Mouse (Mus musculus) liver, adult 2 months (tissue): ENCODE measurements at regions not wholly inside any gene's neighbourhood (a gene's known extent, or its start where the extent isn't known, plus 50 kb on each side); places are given as distances from the start of the nearest gene placed in this dataset.

Experiments used
- DNase-seq: peaks from one replicate; pipeline ENCODE4 v3.0.0-alpha.2; 2011; ENCODE audit warnings: low read depth, low spot score; ENCODE audit errors: extremely low read depth
- H3K27ac ChIP-seq: fragments of 200-500 bp; replicated peaks from 2 replicates; pipeline ENCODE4 v1.5.1; 2012; ENCODE audit warnings: low read depth, mild to moderate bottlenecking, control low read depth, inconsistent platforms, low read length; ENCODE audit not compliant: insufficient read depth
- H3K27me3 ChIP-seq: fragments of 200-500 bp; 2 replicates; pipeline ENCODE4 v1.6.1; 2012; ENCODE audit warnings: mild to moderate bottlenecking, moderate library complexity, low read length, inconsistent platforms; ENCODE audit not compliant: control insufficient read depth, insufficient read depth
- H3K36me3 ChIP-seq: fragments of 200-500 bp; 2 replicates; pipeline ENCODE4 v1.6.1; 2012; ENCODE audit warnings: low read length, inconsistent platforms; ENCODE audit not compliant: control insufficient read depth, insufficient read depth
- H3K4me1 ChIP-seq: fragments of 200-500 bp; 2 replicates; pipeline ENCODE4 v1.6.1; 2011; ENCODE audit warnings: low read length; ENCODE audit not compliant: control insufficient read depth, insufficient read depth
- H3K4me3 ChIP-seq: fragments of 200-500 bp; 2 replicates; pipeline ENCODE4 v1.5.1; 2011; ENCODE audit warnings: low read depth, mild to moderate bottlenecking, control low read depth, low read length, moderate library complexity; ENCODE audit not compliant: insufficient read depth
- H3K79me2 ChIP-seq: fragments of 200-500 bp; 2 replicates; pipeline ENCODE4 v1.6.1; 2012; ENCODE audit warnings: inconsistent platforms, mild to moderate bottlenecking, low read length, moderate library complexity; ENCODE audit not compliant: control insufficient read depth, insufficient read depth
- H3K9ac ChIP-seq: fragments of 200-500 bp; 2 replicates; pipeline ENCODE4 v1.6.1; 2012; ENCODE audit warnings: low read depth, mild to moderate bottlenecking, control low read depth, inconsistent platforms, low read length
- CTCF ChIP-seq: fragments of 200-500 bp; IDR thresholded peaks from 2 replicates; pipeline ENCODE4 v1.5.1; 2011; ENCODE audit warnings: low read depth, low read length, control low read depth
- POLR2A ChIP-seq: fragments of 200-500 bp; IDR thresholded peaks from 2 replicates; pipeline ENCODE4 v1.6.1; 2011; ENCODE audit warnings: low read length, control low read depth; ENCODE audit not compliant: insufficient read depth; ENCODE audit errors: extremely low read depth
- WGBS: fragments of 180-500 bp; shearing (Covaris S2); methylation state at CpG from one replicate; pipeline ENCODE4 v1.1.7; 2018; 5-methylcytosine and 5-hydroxymethylcytosine counted together

DNA sequence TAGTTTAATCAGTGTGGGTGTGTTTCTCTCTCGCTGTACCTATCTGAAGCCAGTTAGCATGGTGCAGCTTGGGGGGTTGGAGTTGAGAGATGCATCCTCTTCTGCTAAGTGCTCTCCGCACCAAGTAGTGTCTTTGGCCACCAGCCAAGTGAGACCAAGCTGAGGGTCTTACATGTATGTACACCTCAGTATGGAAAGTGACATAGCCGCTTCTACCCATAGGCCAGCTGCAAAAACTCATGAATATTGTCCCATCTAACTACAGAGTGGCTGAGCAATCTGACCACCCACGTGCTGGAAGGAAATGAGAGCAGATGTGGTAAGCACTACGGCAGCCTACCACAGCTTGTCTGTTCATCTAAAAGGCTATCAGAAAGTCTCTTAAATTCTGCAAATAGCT is 247.0 kb upstream of the G2e3 start:
- Histone ChIP-seq H3K9ac (no peak overlapping the region), H3K27me3 (no peaks in the 10 kb centered on the region), H3K79me2 (no peaks in the 10 kb centered on the region), H3K4me3 (no peak overlapping the region), H3K4me1 (no peaks in the 10 kb centered on the region; the same call in 1 of the 2 replicates), H3K27ac (no peak overlapping the region), H3K36me3 (no peaks in the 10 kb centered on the region)
- TF ChIP-seq POLR2A = no peak
- no peak for TF ChIP-seq CTCF
- no peak for DNase-seq
- WGBS = 91% methylated on average over 5 of the region's 5 CpGs

- H3K4me1 ChIP-seq = no peaks in the 10 kb centered on the region
- no peak overlapping the region for H3K9ac ChIP-seq
- H3K4me3 ChIP-seq = no peak overlapping the region
- H3K27me3 ChIP-seq = no peaks in the 10 kb centered on the region
- no peak for DNase-seq
- no peaks in the 10 kb centered on the region for H3K36me3 ChIP-seq
- TF ChIP-seq POLR2A (no peak), CTCF (no peak)
- 69% methylated on average over 4 of the region's 4 CpGs for WGBS
- no peaks in the 10 kb centered on the region for H3K79me2 ChIP-seq
- H3K27ac ChIP-seq = no peak overlapping the region
These were observed 251.9 kb upstream of the G2e3 start for GRCm38 (mm10) chr12:51095974-51096373.

DNA sequence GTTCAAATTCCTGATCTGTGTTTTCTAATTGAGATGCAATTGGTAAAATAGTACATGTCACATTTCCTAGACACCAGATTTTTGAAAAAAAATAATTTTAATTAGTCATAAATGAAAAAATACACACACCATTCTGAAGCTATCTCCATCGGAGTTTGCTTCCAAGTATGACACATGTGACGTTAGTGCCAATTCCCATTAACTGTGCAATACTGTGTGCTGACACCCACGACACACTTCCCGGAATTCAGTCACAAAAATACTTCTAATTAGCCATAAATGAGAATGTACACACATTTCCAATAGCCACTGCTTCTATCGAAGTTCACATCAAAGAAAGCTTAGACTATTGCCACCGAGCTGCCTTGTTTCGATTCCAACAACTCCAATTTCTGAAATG is 258.5 kb upstream of the G2e3 start:
- TF ChIP-seq CTCF (no peak), POLR2A (no peak)
- H3K27me3 ChIP-seq = no peaks in the 10 kb centered on the region
- no peaks in the 10 kb centered on the region for H3K36me3 ChIP-seq
- H3K27ac ChIP-seq = no peak overlapping the region
- no peak overlapping the region for H3K4me3 ChIP-seq
- no peaks in the 10 kb centered on the region for H3K4me1 ChIP-seq
- H3K79me2 ChIP-seq = no peaks in the 10 kb centered on the region
- no peak overlapping the region for H3K9ac ChIP-seq
- 83% methylated on average over 7 of the region's 7 CpGs for WGBS
- no peak for DNase-seq

GRCm38 (mm10) chr12:51081809-51082208 is 266.1 kb upstream of the G2e3 start:
- Histone ChIP-seq H3K9ac (no peak overlapping the region), H3K27me3 (peaks cover 2% of the 10 kb centered on the region; the same call in 1 of the 2 replicates), H3K36me3 (no peaks in the 10 kb centered on the region), H3K4me3 (no peak overlapping the region), H3K27ac (no peak overlapping the region), H3K79me2 (no peaks in the 10 kb centered on the region), H3K4me1 (no peaks in the 10 kb centered on the region)
- no peak for DNase-seq
- 83% methylated on average over 8 of the region's 8 CpGs for WGBS
- TF ChIP-seq CTCF = no peak
- TF ChIP-seq POLR2A = no peak

DNA sequence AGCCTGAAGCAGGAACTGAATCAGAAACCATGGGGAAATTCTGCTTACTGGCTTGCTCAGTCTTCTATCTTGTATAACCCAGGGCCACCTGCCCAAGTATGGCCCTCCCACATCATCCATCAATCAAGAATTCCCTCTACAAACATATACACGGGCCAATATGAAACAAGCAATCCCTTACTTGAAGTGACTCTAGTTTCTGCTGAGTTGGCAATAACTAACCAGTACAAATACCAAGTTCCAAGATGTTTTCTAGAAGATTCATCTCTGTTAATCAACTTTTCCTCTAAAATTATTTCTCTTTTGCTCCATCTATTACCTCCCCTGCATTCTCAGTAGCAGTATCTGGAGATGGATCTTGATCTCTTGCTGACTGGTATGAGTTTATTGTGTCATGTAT is 274.4 kb upstream of the G2e3 start:
- Histone ChIP-seq H3K36me3 (no peaks in the 10 kb centered on the region), H3K4me3 (no peak overlapping the region), H3K4me1 (no peaks in the 10 kb centered on the region), H3K27me3 (no peaks in the 10 kb centered on the region), H3K9ac (no peak overlapping the region), H3K27ac (no peak overlapping the region), H3K79me2 (no peaks in the 10 kb centered on the region)
- TF ChIP-seq CTCF (no peak), POLR2A (no peak)
- WGBS = 44% methylated on average over 1 of the region's 1 CpGs
- DNase-seq = no peak

- no peak for TF ChIP-seq POLR2A
- TF ChIP-seq CTCF = no peak
- Histone ChIP-seq H3K4me1 (no peaks in the 10 kb centered on the region), H3K79me2 (no peaks in the 10 kb centered on the region), H3K9ac (no peak overlapping the region), H3K27me3 (no peaks in the 10 kb centered on the region), H3K4me3 (no peak overlapping the region), H3K27ac (no peak overlapping the region), H3K36me3 (no peaks in the 10 kb centered on the region)
- no peak for DNase-seq
- WGBS = 85% methylated on average over 3 of the region's 3 CpGs
These were observed 286.9 kb upstream of the G2e3 start for GRCm38 (mm10) chr12:51060931-51061330.
